Mouse (Mus musculus) mouse trophoblast stem cell (cell line): ENCODE results near the gene Atp1b2.

Source experiments
- in situ Hi-C, 2 experiments: fragments of 300-500 bp; cut with MseI, MboI; formaldehyde crosslinking; loops; 2 replicates in 1 of 2; 3 replicates in 1 of 2; pipeline ENCODE4 v1.15.1; 2025

Gene Atp1b2

GRCm38 (mm10) chr11:69580572-69581146 lies 25.1 kb downstream of the Atp1b2 start:
- in situ Hi-C loops, result no loop called here

GRCm38 (mm10) chr11:69580091-69580514 lies 25.6 kb downstream of the Atp1b2 start, which contains the start of the genes Wrap53 and Trp53:
Wrap53 (minus strand) TSS chr11:69580255.
Trp53 (plus strand) TSS chr11:69580359.
- in situ Hi-C loops, result no loop called here

GRCm38 (mm10) chr11:69579128-69580017 lies 26.4 kb downstream of the Atp1b2 start:
- in situ Hi-C loops, result loop anchor here in 1 of 2 experiments (5.0 kb wide), 1 partner anchor 42 kb away; no protein-coding TSS in a partner anchor

GRCm38 (mm10) chr11:69578301-69578700 lies 27.4 kb downstream of the Atp1b2 start:
- in situ Hi-C loops, result loop anchor here in 1 of 2 experiments (5.0 kb wide), 1 partner anchor 41 kb away; no protein-coding TSS in a partner anchor

- in situ Hi-C loops, result loop anchor here in 1 of 2 experiments (5.0 kb wide), 1 partner anchor 39 kb away; no protein-coding TSS in a partner anchor
Measured at GRCm38 (mm10) chr11:69576307-69576706, 29.4 kb downstream of the Atp1b2 start.

GRCm38 (mm10) chr11:69575220-69575619 lies 30.5 kb downstream of the Atp1b2 start:
- in situ Hi-C loops, result loop anchor here in 1 of 2 experiments (5.0 kb wide), 1 partner anchor 38 kb away; no protein-coding TSS in a partner anchor

- in situ Hi-C loops, result no loop called here
Measured at GRCm38 (mm10) chr11:69565131-69565530, 40.6 kb downstream of the Atp1b2 start.

- in situ Hi-C loops, result no loop called here
Measured at GRCm38 (mm10) chr11:69564391-69564790, 41.4 kb downstream of the Atp1b2 start.

- in situ Hi-C loops, result no loop called here
Measured at GRCm38 (mm10) chr11:69563373-69563772, 42.4 kb downstream of the Atp1b2 start.

GRCm38 (mm10) chr11:69560896-69561854 lies 44.6 kb downstream of the Atp1b2 start:
- in situ Hi-C loops, result no loop called here

GRCm38 (mm10) chr11:69559851-69560765 lies 45.6 kb downstream of the Atp1b2 start, which contains the start of gene Efnb3:
Efnb3 (minus strand) TSS chr11:69560205.
- in situ Hi-C loops, result no loop called here

GRCm38 (mm10) chr11:69559183-69559582 lies 46.6 kb downstream of the Atp1b2 start:
- in situ Hi-C loops, result no loop called here

- in situ Hi-C loops, result no loop called here
Measured at GRCm38 (mm10) chr11:69558756-69559155, 47.0 kb downstream of the Atp1b2 start.

GRCm38 (mm10) chr11:69557381-69557958 lies 48.3 kb downstream of the Atp1b2 start:
- in situ Hi-C loops, result no loop called here

- in situ Hi-C loops, result no loop called here
Measured at GRCm38 (mm10) chr11:69554539-69555140, 51.1 kb downstream of the Atp1b2 start.

GRCm38 (mm10) chr11:69553341-69553721 lies 52.4 kb downstream of the Atp1b2 start:
- in situ Hi-C loops, result no loop called here

GRCm38 (mm10) chr11:69552622-69553340 lies 53.0 kb downstream of the Atp1b2 start:
- in situ Hi-C loops, result no loop called here

- in situ Hi-C loops, result no loop called here
Measured at GRCm38 (mm10) chr11:69551310-69551709, 54.4 kb downstream of the Atp1b2 start.
